Mouse (Mus musculus) intestine, postnatal 0 days (tissue): Measurements from ENCODE around the gene Pced1b. TPM values are rescaled to one million over a fixed set of nuclear protein-coding genes. Genes with fewer than 3 reads are reported as not detected.

Experiments used
- ATAC-seq: fragments of 200-750 bp; cut with Nextera tagmentation; 2 replicates; pipeline ENCODE4 v1.8.0; 2017; ENCODE audit warnings: mild to moderate bottlenecking, moderate TSS enrichment, moderate library complexity
- H3K27ac ChIP-seq: fragments of 300-500 bp; sonication (generic); 2 replicates; pipeline ENCODE4 v1.5.1; 2014; ENCODE audit warnings: mild to moderate bottlenecking, low read depth, low read length, moderate library complexity
- H3K27me3 ChIP-seq: fragments of 300-500 bp; sonication (generic); replicated peaks from 2 replicates; pipeline ENCODE4 v1.6.1; 2014; ENCODE audit warnings: low read length, mixed read lengths; ENCODE audit not compliant: control insufficient read depth, insufficient read depth
- H3K36me3 ChIP-seq: fragments of 300-500 bp; sonication (generic); 2 replicates; pipeline ENCODE4 v1.6.1; 2014; ENCODE audit warnings: mild to moderate bottlenecking, moderate library complexity; ENCODE audit not compliant: control insufficient read depth, insufficient read depth
- H3K4me1 ChIP-seq: fragments of 300-500 bp; sonication (generic); replicated peaks from 2 replicates; pipeline ENCODE4 v1.6.1; 2014; ENCODE audit warnings: antibody characterized with exemption, low read length, mixed read lengths; ENCODE audit not compliant: control insufficient read depth, insufficient read depth
- H3K4me2 ChIP-seq: fragments of 300-500 bp; sonication (generic); replicated peaks from 2 replicates; pipeline ENCODE4 v1.6.1; 2014; ENCODE audit warnings: low read depth, mild to moderate bottlenecking, moderate library complexity
- H3K4me3 ChIP-seq: fragments of 300-500 bp; sonication (generic); 2 replicates; pipeline ENCODE4 v1.5.1; 2014; ENCODE audit warnings: low read depth, low read length
- H3K9ac ChIP-seq: fragments of 300-500 bp; sonication (generic); 2 replicates; pipeline ENCODE4 v1.6.1; 2014; ENCODE audit warnings: mild to moderate bottlenecking, low read depth, low read length
- H3K9me3 ChIP-seq: fragments of 300-500 bp; sonication (generic); 2 replicates; pipeline ENCODE4 v1.6.1; 2016; ENCODE audit warnings: mixed run types; ENCODE audit not compliant: control insufficient read depth
- CTCF ChIP-seq: sonication (generic); IDR thresholded peaks from 2 replicates; pipeline ENCODE4 v1.5.1; 2016; ENCODE audit warnings: low read depth, mild to moderate bottlenecking, control low read depth, antibody characterized with exemption, moderate library complexity
- WGBS: fragments of 180-500 bp; shearing (Covaris S2); extraction: QIAGEN DNeasy Blood & Tissue Kit; methylation state at CpG from one replicate; pipeline ENCODE4 v1.1.7; 2014; 5-methylcytosine and 5-hydroxymethylcytosine counted together
- polyA plus RNA-seq: library from polyadenylated mRNA; unstranded; fragments of >200 nt; fragmentation: Nextera tagmentation; extraction: Ambion mirVana; gene quantifications from 2 replicates; pipeline ENCODE4 v1.2.1, GENCODE M21; 2015

Pced1b gene
- polyA plus RNA-seq, 1 experiment from 2014 or later: 1.6 TPM

DNA sequence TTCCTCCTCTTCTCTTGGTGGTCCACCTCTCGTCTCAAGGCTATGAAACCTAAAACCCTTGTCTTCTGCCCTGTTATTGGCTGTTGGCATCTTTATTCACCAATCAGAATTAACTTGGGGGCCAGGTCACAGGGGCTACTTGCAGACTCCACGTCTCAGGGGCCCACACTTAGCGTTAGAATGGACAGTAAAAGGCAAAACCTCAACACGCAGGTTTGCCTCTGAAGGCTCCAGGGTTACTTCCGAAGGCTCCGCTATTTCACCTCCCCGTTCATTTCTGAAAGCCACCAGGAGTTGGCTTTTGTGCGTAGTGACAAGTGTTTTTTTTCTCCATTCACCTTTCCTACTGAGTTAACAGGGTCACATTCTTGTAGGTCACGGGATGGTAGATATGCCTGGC, 15.3 kb downstream of the Pced1b start:
- no peak overlapping the region for H3K4me3 ChIP-seq
- no peak for TF ChIP-seq CTCF
- ATAC-seq: no peak
- H3K4me2 ChIP-seq: no peak overlapping the region
- WGBS: 77% methylated on average over 9 of the region's 9 CpGs
- H3K9me3 ChIP-seq: no peaks in the 10 kb centered on the region
- no peak overlapping the region for H3K27ac ChIP-seq
- no peak overlapping the region for H3K9ac ChIP-seq
- H3K27me3 ChIP-seq: no peaks in the 10 kb centered on the region
- no peaks in the 10 kb centered on the region for H3K4me1 ChIP-seq
- no peaks in the 10 kb centered on the region for H3K36me3 ChIP-seq

DNA sequence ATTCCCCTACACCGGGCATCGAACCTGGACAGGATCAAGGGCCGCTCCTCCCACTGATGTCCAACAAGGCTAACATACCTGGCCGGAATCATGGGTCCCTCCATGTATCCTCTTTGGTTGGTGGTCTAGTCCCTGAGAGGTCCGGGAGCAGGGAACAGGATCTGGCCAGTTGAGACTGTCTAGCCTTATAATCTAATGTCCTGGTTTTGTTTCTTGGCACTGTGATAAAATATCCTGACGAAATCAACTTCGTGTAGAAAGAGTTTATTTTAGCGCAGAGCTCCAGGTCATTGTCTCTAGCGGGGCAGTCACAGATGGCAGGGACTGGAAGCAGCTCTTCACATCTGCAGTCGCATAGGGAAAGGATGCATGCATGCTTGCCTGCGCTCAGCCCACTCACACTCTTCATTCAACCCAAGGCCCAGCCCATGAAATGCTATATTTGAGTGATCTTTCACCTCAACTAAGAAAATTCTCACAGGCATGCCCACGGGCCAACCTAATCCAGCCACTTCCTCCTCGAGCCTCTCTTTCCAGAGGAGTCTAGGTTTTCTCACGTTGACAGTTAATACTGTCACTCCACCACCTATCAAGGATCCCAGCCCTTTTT, 19.4 kb downstream of the Pced1b start:
- no peak overlapping the region for H3K4me2 ChIP-seq
- H3K27ac ChIP-seq: no peak overlapping the region
- 66% methylated on average over 14 of the region's 14 CpGs for WGBS
- ATAC-seq: no peak
- H3K36me3 ChIP-seq: no peaks in the 10 kb centered on the region
- H3K9me3 ChIP-seq: no peaks in the 10 kb centered on the region
- H3K4me3 ChIP-seq: no peak overlapping the region
- no peaks in the 10 kb centered on the region for H3K4me1 ChIP-seq
- no peaks in the 10 kb centered on the region for H3K27me3 ChIP-seq
- H3K9ac ChIP-seq: no peak overlapping the region
- TF ChIP-seq CTCF: no peak

DNA sequence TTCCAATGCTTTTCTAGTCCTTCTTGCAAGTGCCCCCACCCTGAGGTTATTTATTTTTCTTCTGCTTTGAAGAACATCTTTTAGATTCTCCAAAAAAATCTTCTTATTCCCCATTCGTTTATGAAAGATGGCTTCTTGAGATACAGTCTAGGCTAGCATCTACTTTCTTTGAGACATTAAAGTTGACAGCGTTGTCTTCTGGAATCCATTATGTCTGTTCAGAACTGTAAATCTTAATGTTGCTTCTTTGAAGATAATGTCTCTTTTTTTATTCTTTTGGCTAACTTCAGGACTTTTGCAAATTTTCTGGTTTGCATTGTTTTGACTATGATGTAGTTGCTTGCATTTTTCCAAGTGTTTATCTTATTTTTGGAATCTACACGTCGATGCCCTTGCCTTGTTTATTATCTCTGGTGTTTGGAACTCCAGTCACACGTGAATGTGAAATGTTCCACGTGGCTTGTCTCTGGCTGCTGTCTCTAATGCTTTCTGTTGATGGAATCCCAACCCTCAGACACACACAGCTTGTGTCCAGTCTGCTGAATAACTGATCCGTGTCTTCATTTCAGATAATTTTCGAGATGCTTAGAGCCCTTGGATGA, 20.3 kb downstream of the Pced1b start:
- ATAC-seq: no peak
- WGBS: 54% methylated on average over 8 of the region's 8 CpGs
- Histone ChIP-seq H3K4me2 (no peak overlapping the region), H3K27me3 (no peaks in the 10 kb centered on the region), H3K36me3 (no peaks in the 10 kb centered on the region), H3K4me3 (no peak overlapping the region), H3K27ac (no peak overlapping the region), H3K4me1 (no peaks in the 10 kb centered on the region), H3K9ac (no peak overlapping the region), H3K9me3 (no peaks in the 10 kb centered on the region)
- TF ChIP-seq CTCF: no peak

DNA sequence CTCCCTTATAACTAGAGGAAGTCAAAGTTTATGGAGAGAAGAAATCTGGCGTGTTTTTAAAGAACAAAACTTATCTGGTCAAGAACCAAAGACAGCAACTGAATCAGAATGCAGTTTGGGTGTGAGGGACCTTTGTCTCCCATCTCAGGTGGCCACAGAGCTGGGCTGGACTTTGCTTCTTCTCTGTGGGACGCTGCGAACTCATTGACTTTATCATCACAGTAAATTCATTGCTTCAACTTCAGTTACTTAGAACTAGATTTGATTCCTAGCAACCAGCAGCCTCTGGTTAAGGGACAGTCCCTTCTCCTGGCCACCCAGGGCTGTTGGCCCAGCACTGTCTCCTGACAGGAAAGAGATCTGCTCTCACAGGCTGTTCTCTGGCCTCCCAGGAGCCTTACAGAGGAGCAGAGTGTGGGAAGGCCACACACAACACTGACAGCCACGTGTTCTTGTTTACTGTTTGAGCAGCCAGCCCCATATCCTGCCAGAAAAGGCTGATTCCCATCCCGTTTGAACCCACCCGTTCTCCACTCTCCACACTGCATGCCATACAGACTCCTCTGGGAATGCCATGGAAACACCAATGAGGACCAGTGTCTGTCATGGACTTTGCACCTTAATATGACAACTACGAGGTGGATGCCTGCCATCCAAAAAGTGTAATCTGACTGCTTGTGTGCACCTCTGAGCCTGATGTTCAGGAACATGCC, 25.2 kb downstream of the Pced1b start:
- Histone ChIP-seq H3K27me3 (no peaks in the 10 kb centered on the region), H3K9me3 (no peaks in the 10 kb centered on the region), H3K9ac (no peak overlapping the region), H3K4me3 (no peak overlapping the region), H3K27ac (no peak overlapping the region), H3K36me3 (no peaks in the 10 kb centered on the region), H3K4me2 (no peak overlapping the region), H3K4me1 (no peaks in the 10 kb centered on the region; the same call in 1 of the 2 replicates)
- 35% methylated on average over 7 of the region's 7 CpGs for WGBS
- ATAC-seq: 0 out of 2 replicates have a peak, but pooled peaks have one; percentile 31
- no peak for TF ChIP-seq CTCF

DNA sequence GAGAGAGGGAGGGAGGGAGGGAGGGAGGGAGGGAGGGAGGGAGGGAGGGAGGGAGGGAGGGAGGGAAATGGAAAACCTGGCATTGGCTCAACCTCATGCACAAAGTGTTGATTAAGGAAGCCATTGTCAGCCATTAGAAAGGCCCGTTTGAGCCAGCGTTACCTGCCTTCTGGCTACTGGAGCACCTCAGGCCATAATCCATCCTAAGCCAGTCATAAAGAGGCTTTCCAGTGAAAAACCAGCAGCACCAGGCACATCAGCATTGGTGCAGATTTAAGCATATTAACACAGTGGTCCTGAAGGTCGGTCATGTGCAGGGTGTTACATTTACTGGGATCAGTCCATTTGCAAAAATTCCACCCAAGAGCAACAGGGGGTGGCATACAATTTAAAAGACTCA, 25.9 kb downstream of the Pced1b start:
- no peak for ATAC-seq
- Histone ChIP-seq H3K4me1 (no peaks in the 10 kb centered on the region; the same call in 1 of the 2 replicates), H3K36me3 (no peaks in the 10 kb centered on the region), H3K27me3 (no peaks in the 10 kb centered on the region), H3K4me2 (no peak overlapping the region), H3K9me3 (no peaks in the 10 kb centered on the region), H3K4me3 (no peak overlapping the region), H3K27ac (no peak overlapping the region), H3K9ac (no peak overlapping the region)
- 73% methylated on average over 3 of the region's 3 CpGs for whole genome bisulfite sequencing
- no peak for TF ChIP-seq CTCF

DNA sequence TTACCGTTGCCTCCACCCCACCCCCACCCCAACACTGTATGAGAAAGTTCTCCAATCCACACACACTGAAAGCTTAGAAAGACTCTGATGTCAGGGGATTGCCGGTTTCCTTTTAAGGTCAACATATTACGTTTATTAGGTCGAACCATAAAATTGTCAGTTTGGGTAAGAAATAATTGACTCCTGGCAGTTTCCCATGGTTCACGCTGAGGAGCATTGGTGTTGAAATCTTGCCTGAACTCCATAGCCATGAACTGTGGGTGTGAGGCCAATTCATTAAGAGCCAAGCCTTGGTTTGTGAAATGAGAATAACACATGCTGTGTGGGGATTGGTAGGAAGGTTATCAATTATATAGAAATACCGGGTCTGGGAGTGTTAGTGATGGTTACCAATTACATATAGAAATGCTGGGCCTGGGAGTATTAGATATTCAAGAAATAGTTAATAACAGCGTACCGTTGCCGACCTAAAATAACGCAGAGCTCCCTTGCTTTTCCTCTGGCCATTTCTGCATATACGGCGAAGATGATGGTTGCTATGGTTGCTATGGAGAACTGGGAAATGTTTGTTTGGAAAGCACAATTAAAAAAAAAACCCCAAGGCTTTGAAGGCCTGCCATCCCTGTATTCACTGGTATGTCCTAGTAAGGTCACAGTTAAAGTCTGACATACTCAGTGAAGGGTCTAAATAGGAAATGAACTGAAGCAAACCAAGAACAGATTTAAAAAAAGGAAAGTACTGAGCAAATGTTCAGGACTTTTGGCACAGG, 28.9 kb downstream of the Pced1b start:
- Histone ChIP-seq H3K9ac (no peak overlapping the region), H3K27me3 (no peaks in the 10 kb centered on the region), H3K4me1 (no peaks in the 10 kb centered on the region; the same call in 1 of the 2 replicates), H3K27ac (no peak overlapping the region), H3K9me3 (no peaks in the 10 kb centered on the region), H3K4me2 (no peak overlapping the region), H3K36me3 (no peaks in the 10 kb centered on the region), H3K4me3 (no peak overlapping the region)
- no peak for TF ChIP-seq CTCF
- 85% methylated on average over 12 of the region's 12 CpGs for WGBS
- ATAC-seq: no peak
